26 mouse cellular contexts compared by ENCODE assay signal in the genomic region with DNA sequence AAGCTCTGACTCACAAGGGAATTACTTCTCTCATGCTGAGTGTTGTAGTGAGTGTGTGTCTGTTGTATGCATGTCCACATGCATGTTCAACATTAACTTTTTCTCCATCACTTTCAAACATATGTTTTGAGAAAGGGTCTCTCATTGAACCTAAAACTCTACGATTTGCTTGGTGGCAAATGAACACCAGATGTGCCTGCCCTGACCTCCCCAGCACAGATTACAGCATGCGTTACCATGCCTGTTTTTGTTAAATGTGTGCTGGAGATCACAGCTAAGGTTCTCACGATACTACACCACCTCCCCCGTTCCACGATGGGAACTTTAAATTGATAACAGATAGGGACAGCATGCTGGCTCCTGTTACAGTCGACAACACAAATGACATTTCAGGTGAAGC.
DNase-seq lines count a peak whose midpoint lies in the region; ATAC-seq and TF ChIP-seq lines count a peak whose summit lies in the region.
"Had no signal": no experiment of that assay in that cellular context is flagged by ENCODE, and none has a peak within 500 bp of the region (broad histone marks: within the 10 kb centered on the region; RNA-seq: fewer than 3 reads in every experiment).

No protein-coding gene starts in this region.

- H3K27ac ChIP-seq in hindbrain, embryonic 10.5 days, result no peak overlapping the region
- no peak overlapping the region for H3K27ac ChIP-seq in hindbrain, postnatal 0 days
- no peak overlapping the region; the same call in 1 of the 2 replicates for H3K27ac ChIP-seq in embryonic facial prominence, embryonic 14.5 days (replicated peaks; ENCODE audit: low read depth, low read length)
- H3K27ac ChIP-seq in limb, embryonic 13.5 days, result no peak overlapping the region
- H3K27ac ChIP-seq: embryonic facial prominence, embryonic 15.5 days; forebrain, embryonic 15.5 days; liver, embryonic 13.5 days; lung, embryonic 15.5 days; midbrain, embryonic 10.5 days; stomach, postnatal 0 days had no signal

- peak; percentile 31 for DNase-seq in hindbrain, embryonic 10.5 days (ENCODE audit: low spot score)
- no peak for DNase-seq in hindbrain, postnatal 0 days (ENCODE audit: low spot score)
- DNase-seq in embryo, embryonic 11.5 days (ENCODE audit: low read depth, low spot score), result peak; percentile 31
- peak; percentile 19 for DNase-seq in embryonic facial prominence, embryonic 14.5 days (ENCODE audit: low spot score)
- DNase-seq in lung, adult 18-20 months, result no peak
- DNase-seq in cerebellum, postnatal 4 days (ENCODE audit: low spot score in 2 of 2), result no peak
- no peak for DNase-seq in frontal cortex, postnatal 14 days (ENCODE audit: low spot score in 2 of 2)
- DNase-seq: cerebellum, adult 11-12 months; cerebellum, postnatal 10 days; heart, postnatal 10 days; kidney, adult 11 months; kidney, postnatal 4 days; layer of hippocampus, adult 9-11 months; left cerebral cortex, postnatal 4 days; liver, embryonic 13.5 days; lung, postnatal 4 days; thymus, adult 2 months; thymus, postnatal 4 days had no signal

- TF ChIP-seq CTCF in hindbrain, postnatal 0 days (IDR thresholded peaks at IDR 0.05; ENCODE audit: low read depth), result no peak

- peaks cover 10% of the 10 kb centered on the region; the same call in 1 of the 2 replicates for H3K36me3 ChIP-seq in hindbrain, embryonic 10.5 days
- no peaks in the 10 kb centered on the region for H3K36me3 ChIP-seq in hindbrain, postnatal 0 days (ENCODE audit: insufficient read depth, low read length)
- H3K36me3 ChIP-seq in embryonic facial prominence, embryonic 14.5 days (ENCODE audit: control insufficient read depth, insufficient read depth, low read length), result 0 out of 2 replicates have a peak, but pooled peaks cover 3% of the 10 kb centered on the region
- H3K36me3 ChIP-seq in limb, embryonic 13.5 days, result peaks cover 2% of the 10 kb centered on the region; the same call in 1 of the 2 replicates
- H3K36me3 ChIP-seq: embryonic facial prominence, embryonic 15.5 days; forebrain, embryonic 15.5 days; lung, embryonic 15.5 days had no signal

- H3K4me3 ChIP-seq in hindbrain, embryonic 10.5 days, result no peak overlapping the region
- no peak overlapping the region for H3K4me3 ChIP-seq in hindbrain, postnatal 0 days (ENCODE audit: low read length)
- no peak overlapping the region for H3K4me3 ChIP-seq in embryonic facial prominence, embryonic 14.5 days (ENCODE audit: low read depth, low read length)
- H3K4me3 ChIP-seq in limb, embryonic 13.5 days, result no peak overlapping the region
- H3K4me3 ChIP-seq: embryonic facial prominence, embryonic 15.5 days; forebrain, embryonic 15.5 days; liver, embryonic 13.5 days; lung, embryonic 15.5 days; midbrain, embryonic 10.5 days had no signal

- WGBS in hindbrain, embryonic 10.5 days, result 66% methylated on average over 6 of the region's 6 CpGs
- WGBS in hindbrain, postnatal 0 days, result 73% methylated on average over 6 of the region's 6 CpGs
- 26% methylated on average over 6 of the region's 6 CpGs for WGBS in embryonic facial prominence, embryonic 14.5 days
- 15% methylated on average over 6 of the region's 6 CpGs for WGBS in limb, embryonic 13.5 days

- no peak for ATAC-seq in hindbrain, postnatal 0 days
- ATAC-seq in embryonic facial prominence, embryonic 14.5 days (ENCODE audit: low read depth), result no peak
- ATAC-seq in limb, embryonic 13.5 days (ENCODE audit: low FRiP score, low read depth), result peak; percentile 44; the same call in 1 of the 2 replicates
- ATAC-seq: forebrain, embryonic 15.5 days; Patski had no signal

- H3K4me1 ChIP-seq in hindbrain, embryonic 10.5 days (replicated peaks), result peaks cover 14% of the 10 kb centered on the region
- H3K4me1 ChIP-seq in hindbrain, postnatal 0 days (ENCODE audit: insufficient read depth, low read length), result no peaks in the 10 kb centered on the region
- H3K4me1 ChIP-seq in embryonic facial prominence, embryonic 14.5 days (ENCODE audit: control insufficient read depth, insufficient read depth, low read length), result no peaks in the 10 kb centered on the region
- H3K4me1 ChIP-seq in limb, embryonic 13.5 days, result peaks cover 16% of the 10 kb centered on the region
- H3K4me1 ChIP-seq: forebrain, embryonic 15.5 days had no signal

- H3K4me2 ChIP-seq in hindbrain, postnatal 0 days (ENCODE audit: low read depth, low read length), result no peak overlapping the region
- H3K4me2 ChIP-seq in embryonic facial prominence, embryonic 14.5 days (ENCODE audit: low read depth, low read length), result no peak overlapping the region
- peak overlapping the region; percentile 27; the same call in 1 of the 2 replicates for H3K4me2 ChIP-seq in limb, embryonic 13.5 days (replicated peaks)
- H3K4me2 ChIP-seq: embryonic facial prominence, embryonic 15.5 days; forebrain, embryonic 15.5 days; heart, embryonic 11.5 days; liver, embryonic 13.5 days; lung, embryonic 15.5 days had no signal

- no peak overlapping the region for H3K9ac ChIP-seq in hindbrain, postnatal 0 days (replicated peaks; ENCODE audit: low read length)
- H3K9ac ChIP-seq in embryonic facial prominence, embryonic 14.5 days (ENCODE audit: low read depth, low read length), result no peak overlapping the region
- H3K9ac ChIP-seq in limb, embryonic 13.5 days, result no peak overlapping the region
- H3K9ac ChIP-seq: embryonic facial prominence, embryonic 15.5 days; forebrain, embryonic 15.5 days; liver, embryonic 13.5 days; lung, embryonic 15.5 days had no signal

- H3K27me3 ChIP-seq in hindbrain, embryonic 10.5 days (ENCODE audit: insufficient read depth, poor library complexity, severe bottlenecking), result no peaks in the 10 kb centered on the region
- H3K27me3 ChIP-seq in hindbrain, postnatal 0 days (ENCODE audit: insufficient read depth, low read length), result no peaks in the 10 kb centered on the region
- H3K27me3 ChIP-seq in embryonic facial prominence, embryonic 14.5 days (replicated peaks; ENCODE audit: control insufficient read depth, insufficient read depth, low read length), result no peaks in the 10 kb centered on the region
- no peaks in the 10 kb centered on the region for H3K27me3 ChIP-seq in limb, embryonic 13.5 days
- H3K27me3 ChIP-seq: embryonic facial prominence, embryonic 15.5 days; forebrain, embryonic 15.5 days; liver, embryonic 13.5 days; lung, embryonic 15.5 days; Patski had no signal

- no peaks in the 10 kb centered on the region for H3K9me3 ChIP-seq in hindbrain, embryonic 10.5 days
- no peaks in the 10 kb centered on the region for H3K9me3 ChIP-seq in hindbrain, postnatal 0 days (ENCODE audit: low read length)
- H3K9me3 ChIP-seq in embryonic facial prominence, embryonic 14.5 days (ENCODE audit: control insufficient read depth, low read length), result no peaks in the 10 kb centered on the region
- no peaks in the 10 kb centered on the region for H3K9me3 ChIP-seq in limb, embryonic 13.5 days
- H3K9me3 ChIP-seq: embryonic facial prominence, embryonic 15.5 days; forebrain, embryonic 15.5 days; liver, embryonic 13.5 days; lung, embryonic 15.5 days; midbrain, embryonic 10.5 days had no signal

Comparison
In these comparisons a context has a peak if more than half of its experiments do, and no peak if none do; other contexts are left out.
1. DNase-seq: peak in hindbrain, embryonic 10.5 days (single experiment), embryo, embryonic 11.5 days (single experiment) and embryonic facial prominence, embryonic 14.5 days (single experiment); none in hindbrain, postnatal 0 days (single experiment), lung, adult 18-20 months (0 of 2), cerebellum, postnatal 4 days (0 of 2) and frontal cortex, postnatal 14 days (0 of 2).